Mouse (Mus musculus) megakaryocyte-erythroid progenitor cell, adult 5-6 weeks (primary cell): ENCODE results near the gene Adcy9. TPM values are rescaled to one million over a fixed set of nuclear protein-coding genes. Genes with fewer than 3 reads are reported as not detected.

Source experiments
- ATAC-seq: replicated peaks from 2 replicates; pipeline ENCODE4 v1.8.0; 2016; ENCODE audit warnings: mild to moderate bottlenecking, inconsistent platforms; ENCODE audit not compliant: severe bottlenecking, poor library complexity, low FRiP score, low TSS enrichment
- total RNA-seq, 2 experiments: library from RNA; stranded (forward) in 1 of 2; stranded (reverse) in 1 of 2; fragments of 200-1000, 215-1000 nt in 1 of 2; fragments of >200 nt in 1 of 2; fragmentation: Nextera tagmentation in 1 of 2; gene quantifications; 2 replicates each; pipeline ENCODE4 v1.2.3; 2014 to 2017

Adcy9 gene
- total RNA-seq, 2 experiments from 2014 or later: 3.3 to 4.7 TPM

DNA sequence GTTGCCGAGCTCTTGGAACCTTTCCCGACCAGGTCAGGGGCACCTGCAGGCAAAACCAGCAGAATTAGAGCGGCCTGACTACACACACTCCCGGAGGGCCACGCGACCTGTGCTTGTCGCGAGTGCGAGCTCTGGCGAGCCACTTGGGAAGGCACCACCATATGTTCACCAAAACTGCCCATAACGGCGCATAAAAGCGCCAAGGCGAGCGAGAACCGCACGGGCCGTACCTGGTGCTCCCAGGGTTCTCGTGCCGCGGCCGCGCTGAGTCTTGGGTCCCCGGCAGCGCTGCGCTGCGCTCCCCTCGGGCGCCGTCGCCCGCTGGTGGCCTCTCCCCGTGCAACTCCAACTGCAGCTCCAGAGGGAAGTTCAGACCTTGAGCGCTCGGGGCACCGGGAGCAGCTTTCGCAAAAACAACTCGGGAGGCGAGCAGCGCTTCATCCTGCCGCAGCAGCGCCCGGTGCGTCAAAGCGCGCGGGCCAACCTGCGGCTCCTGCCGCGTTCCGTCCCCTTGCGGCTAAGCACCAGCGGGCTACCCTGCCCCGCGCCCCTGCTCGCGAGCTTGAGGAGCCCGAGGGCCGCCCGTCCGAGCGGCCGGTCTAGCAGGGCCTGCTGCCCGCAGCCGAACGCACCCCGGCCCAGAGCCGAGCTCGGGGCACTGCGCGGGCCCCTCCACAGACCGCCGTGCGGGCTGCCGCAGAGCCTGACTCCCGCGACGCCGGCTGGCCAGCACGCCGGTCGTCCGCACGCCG, 576 bp downstream of the Adcy9 start:
- 0 out of 2 replicates have a peak, but pooled peaks have one; percentile 2 for ATAC-seq

DNA sequence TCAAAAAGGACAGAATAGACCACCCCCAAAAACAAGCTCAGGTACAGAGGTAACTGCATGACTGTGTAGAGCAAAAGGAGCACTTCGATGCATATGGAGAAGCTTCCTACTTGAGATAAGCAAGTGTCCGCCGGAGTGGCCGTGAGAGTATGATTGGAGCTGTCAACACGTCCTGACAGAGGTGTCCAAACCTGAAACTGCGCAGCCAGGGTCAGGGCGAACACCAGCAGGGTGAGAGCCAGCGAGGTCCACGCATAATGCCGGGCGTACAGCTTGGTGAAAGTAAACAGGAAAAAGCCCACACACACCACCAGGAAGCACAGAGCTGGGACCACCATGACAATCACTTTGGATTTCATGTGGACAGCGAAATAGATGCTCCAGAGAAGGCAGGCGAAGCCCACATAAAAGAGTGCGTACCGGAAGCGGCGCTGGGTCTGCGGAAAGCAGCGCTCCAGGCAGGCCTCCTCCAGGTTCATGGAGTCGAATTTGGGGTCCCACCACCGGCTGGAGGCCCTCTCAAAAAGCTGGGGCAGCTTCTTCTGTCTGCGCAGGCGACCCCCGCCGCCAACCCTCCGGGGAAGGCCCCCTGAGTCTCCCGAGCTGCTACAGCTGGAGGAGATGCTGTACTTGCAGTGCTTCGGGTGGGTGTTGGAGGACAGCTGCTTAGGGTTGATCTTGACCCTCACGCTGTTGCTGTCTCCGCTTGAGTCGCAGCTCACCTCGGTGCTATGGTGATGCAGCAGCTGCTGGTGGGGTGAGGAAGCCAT, 1.3 kb downstream of the Adcy9 start:
- ATAC-seq: no peak

DNA sequence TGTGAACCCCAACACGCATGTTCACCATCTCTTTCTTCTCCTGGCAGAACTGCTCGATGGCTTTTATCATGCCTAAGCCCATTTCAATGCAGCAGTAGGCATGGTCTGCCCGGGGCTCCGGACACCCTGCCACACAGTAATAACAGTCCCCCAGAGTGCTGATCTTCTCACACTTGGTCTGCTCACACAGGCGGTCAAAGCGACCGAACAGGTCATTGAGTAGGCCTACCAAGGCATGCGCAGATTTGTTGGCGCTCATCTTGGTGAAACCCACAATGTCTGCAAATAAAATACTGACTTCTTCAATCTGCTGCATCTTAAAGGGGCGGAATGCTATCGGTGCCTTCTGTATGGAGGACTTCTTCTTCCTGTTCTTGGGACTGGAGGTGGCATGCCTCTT, 2.2 kb downstream of the Adcy9 start:
- ATAC-seq: no peak

- no peak for ATAC-seq
Measured at GRCm38 (mm10) chr16:4417455-4417854, 2.8 kb downstream of the Adcy9 start.

DNA sequence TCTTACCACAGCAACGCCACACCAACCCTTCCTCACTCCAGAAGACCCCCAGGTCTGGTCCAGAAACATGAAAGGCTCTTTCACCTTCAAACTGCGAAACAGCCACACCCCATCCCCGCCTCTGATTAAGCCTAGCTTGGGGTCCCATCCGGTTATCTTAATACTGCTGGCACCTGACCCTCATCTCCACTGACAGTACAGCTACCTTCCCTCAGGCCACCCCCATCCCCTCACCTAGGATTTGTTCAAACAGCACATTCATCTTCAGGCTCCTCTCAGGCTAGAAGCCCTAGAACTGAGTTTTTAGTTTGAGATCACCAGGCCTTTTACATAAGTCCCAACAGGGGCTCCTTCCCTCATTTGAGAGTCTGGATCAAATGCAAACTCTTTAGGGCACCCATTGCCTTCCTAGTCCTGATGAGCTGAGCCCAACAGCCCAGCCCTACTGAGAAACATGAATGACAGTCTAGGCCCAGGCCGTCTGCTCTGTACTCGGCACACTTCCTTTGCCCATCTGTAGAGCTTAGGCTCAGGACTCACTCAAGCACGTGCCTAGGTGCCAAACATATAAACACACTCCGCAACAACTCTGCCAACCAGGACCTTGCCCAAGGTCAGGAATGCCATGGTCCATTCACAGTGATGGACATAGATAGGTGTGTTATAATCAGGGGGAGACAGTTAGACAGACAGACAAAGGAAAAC, 5.3 kb downstream of the Adcy9 start:
- ATAC-seq: peak; percentile 6; the same call in 1 of the 2 replicates

DNA sequence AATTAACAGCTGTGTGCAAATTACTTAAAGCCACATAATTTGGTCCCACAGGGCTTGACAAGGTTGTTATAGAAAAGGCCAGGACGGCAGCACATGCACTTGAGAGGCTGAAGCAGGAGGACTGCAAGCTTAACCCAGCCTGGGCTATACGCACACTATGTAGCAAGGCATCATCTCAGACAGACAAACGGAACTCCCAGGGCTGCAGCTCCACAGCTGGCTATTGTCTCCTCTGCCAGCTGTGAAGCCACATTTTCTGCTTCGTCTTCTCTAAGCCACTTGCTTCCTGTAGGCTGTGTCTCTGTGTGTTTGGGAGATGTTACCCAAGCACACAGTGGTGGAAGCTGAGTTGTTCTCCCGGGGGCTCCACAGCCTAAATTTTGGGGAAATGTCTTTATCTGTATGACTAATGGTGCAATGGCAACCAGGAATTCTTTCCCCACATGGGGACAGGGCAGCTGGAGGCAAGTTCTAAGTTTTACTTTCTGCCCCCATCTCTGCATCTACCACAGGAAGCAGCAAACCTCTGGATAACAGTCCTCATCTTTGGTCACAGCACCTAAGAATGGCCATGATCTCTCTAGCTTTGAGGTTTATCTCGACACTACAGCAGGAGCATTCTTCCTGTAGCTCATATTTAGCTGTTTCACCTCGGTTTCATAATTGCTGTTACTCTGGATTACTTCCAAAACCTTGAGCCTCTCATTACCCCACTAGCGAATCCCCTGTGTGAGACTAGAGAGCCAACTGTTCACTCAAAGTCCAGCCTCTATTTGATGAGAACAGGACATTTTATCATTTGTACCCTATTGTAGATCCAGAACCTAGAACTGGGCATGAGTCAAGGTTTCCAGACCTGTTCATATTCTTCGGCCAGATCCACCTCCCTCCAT, 6.1 kb downstream of the Adcy9 start:
- ATAC-seq: peak; percentile 86

DNA sequence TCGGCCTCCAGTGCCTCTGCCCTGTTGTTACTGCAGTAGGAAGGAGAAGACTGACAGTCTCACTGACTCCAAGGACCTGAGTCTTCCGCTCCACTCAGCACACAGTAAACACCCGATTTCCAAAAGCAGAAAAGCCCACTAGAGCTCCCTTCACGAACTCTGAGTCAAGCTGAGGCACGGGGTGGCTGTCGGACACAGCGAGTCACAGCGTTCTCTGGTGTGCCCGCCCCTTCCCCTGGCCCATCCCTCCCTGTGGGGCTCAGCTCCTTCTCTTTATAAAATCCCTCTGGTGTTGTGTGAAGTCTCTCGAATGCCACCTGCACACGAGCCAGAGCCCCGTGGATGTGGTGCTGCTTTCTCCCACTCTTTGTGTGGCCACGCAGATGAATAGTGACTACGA, 7.0 kb downstream of the Adcy9 start:
- ATAC-seq: peak; percentile 23; the same call in 1 of the 2 replicates

GRCm38 (mm10) chr16:4412298-4412697, 8.0 kb downstream of the Adcy9 start:
- ATAC-seq: no peak

GRCm38 (mm10) chr16:4411296-4411695, 9.0 kb downstream of the Adcy9 start:
- ATAC-seq: no peak

GRCm38 (mm10) chr16:4407536-4407935, 12.8 kb downstream of the Adcy9 start:
- ATAC-seq: no peak

DNA sequence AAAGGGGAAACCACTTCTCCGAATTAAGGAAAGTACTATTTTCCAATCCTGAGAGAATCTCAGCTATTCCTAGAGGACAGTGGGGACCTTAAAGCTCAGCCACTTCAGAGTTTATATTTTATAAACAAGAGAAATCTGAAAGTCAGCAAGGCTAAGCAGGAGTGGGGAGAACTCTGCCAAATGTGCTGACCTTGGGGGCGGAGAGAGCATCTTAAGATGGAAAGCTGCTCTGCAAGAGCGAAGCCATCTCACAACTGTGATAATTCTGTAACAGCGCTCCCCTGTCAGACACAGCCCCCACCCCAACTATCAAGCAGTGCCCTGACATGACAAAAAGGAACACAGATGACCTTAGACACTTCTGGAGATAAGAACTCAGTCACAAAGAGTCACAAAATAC, 13.6 kb downstream of the Adcy9 start:
- no peak for ATAC-seq

DNA sequence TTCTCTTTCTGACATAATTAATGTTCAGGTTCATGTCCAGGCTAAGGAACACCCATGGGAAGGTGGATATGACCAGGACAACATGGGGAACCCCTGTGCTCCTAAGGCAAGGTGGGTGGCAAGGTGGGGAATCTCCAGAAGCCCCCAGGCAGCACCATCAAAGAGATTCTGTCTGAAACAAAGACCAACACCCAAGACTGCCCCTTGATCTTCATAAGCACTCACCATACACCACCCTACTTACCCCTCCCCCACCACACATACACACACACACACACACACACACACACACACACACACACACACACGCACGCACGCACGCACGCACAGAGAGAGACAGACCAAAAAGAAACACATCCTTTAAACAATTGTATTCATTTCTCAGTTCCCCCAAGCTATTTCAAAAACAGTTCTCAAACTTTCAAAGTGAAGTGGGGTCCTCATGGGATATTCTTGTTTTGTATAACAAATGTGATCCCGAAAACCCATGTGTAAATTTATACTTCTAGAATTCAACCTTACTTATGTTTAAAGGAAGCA, 14.2 kb downstream of the Adcy9 start:
- ATAC-seq: no peak

DNA sequence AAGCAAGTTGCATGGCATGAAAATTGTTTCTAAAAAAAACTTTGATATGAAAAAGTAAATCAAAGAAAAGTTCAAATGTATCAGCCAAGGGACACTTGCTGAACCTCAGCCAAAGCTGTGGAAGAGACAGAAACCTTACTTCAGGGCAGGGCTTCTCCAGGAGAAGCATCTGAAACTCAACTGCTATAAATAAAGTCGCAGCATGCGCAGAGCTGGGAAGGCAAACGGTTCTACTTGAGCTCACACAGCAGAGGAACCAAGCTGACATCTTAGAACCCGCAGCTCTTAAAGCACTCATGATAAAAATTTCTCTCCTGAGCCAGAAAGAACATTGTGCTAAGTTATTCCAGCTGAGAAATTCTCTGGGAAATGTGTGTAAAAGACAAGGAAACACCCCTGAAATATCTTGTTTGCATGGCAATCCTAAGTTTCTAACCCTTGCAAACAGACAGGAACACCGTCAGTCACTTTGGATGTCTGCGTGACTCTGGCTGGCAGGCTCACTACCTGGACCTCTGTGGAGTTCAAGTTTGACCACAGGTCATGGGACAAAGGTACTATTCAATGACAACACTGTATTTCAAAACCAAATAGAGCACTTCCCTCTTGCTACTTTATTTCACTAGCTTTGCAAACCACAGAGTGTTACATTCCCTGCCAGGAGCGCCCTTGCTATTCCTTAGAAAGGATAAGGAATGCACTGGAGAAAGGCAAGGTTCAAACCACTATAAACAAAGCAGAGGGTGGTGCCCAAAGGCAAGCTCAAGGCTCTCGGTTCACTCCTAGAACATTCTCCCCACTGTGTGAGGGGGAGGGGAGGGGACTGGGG, 15.2 kb downstream of the Adcy9 start:
- no peak for ATAC-seq

- ATAC-seq: no peak
Measured at GRCm38 (mm10) chr16:4401109-4401508, 19.2 kb downstream of the Adcy9 start.

GRCm38 (mm10) chr16:4399471-4400223, 20.7 kb downstream of the Adcy9 start:
- no peak for ATAC-seq

- peak; percentile 78 for ATAC-seq
Measured at GRCm38 (mm10) chr16:4398782-4399181, 21.5 kb downstream of the Adcy9 start.

- ATAC-seq: 0 out of 2 replicates have a peak, but pooled peaks have one; percentile 31
Measured at GRCm38 (mm10) chr16:4397636-4398035, 22.7 kb downstream of the Adcy9 start.
